Mouse (Mus musculus): ENCODE data around the gene Adat2.

DNA sequence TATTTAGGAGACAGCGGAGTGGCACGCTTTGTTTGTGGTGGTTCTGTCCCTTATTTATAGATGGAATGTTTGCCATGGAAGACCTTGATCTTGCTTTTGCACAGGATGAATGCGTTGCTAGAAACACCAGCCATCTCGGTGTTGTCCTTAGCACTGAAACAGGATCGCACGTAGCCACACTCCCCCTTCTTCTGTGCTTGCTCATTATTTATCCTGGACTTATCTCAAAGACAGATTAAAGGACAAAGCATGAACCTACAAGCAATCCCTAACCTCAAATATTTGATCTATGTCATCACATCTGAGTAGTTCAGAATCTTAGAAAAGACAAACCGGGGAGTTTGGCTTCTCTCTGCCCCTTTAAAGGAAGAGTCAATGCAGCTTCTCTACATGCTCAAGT is 24.4 kb downstream of the Adat2 start:
- TF ChIP-seq MYOG (IDR thresholded peaks at IDR 0.05; ENCODE audit: control insufficient read depth, extremely low read depth, insufficient read length) (no peak), CTCF (IDR thresholded peaks at IDR 0.05; ENCODE audit: control insufficient read depth, insufficient read depth, insufficient read length) (no peak)

All from C2C12 (cell line).